Mouse (Mus musculus): Measurements from ENCODE around the gene Mdm2.

- TF ChIP-seq CTCF (IDR thresholded peaks at IDR 0.05; ENCODE audit: extremely low read depth, insufficient read depth, low read length) (no peak), POLR2A (IDR thresholded peaks at IDR 0.05; ENCODE audit: extremely low read depth, insufficient read depth, low read length) (no peak)
Measured at GRCm38 (mm10) chr10:117724136-117724718, 13.7 kb upstream of the Mdm2 start.
